Comparison of ENCODE assay signal across 13 mouse cellular contexts in the genomic region with DNA sequence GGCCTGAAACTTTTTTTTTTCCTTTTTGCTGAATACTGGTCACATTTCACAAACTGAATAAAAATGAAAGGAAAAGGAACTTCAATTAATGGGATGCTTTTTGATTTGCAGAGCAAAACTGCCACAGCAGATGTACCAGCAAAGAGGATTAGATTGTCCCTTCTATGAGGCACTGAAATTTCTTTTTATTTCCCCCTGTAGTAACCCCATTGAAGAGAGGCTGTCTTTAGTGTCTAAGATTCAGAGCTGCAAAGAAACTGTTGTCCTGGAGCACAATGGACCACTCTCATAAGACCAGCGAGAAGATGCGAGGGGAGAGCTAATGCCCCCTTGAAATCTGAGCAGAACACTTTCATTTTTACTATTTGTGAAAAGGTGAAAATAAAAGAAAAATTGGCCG.
A peak's percentile ranks its signal among the peaks of the same experiment; 100 is the strongest.
DNase-seq lines count a peak whose midpoint lies in the region; ATAC-seq and TF ChIP-seq lines count a peak whose summit lies in the region.
"Had no signal": no experiment of that assay in that cellular context is flagged by ENCODE, and none has a peak within 500 bp of the region (broad histone marks: within the 10 kb centered on the region; RNA-seq: fewer than 3 reads in every experiment).

No protein-coding gene starts in this region.

- H3K9ac ChIP-seq in CH12.LX (ENCODE audit: insufficient read depth, low read depth), result no peak overlapping the region
- H3K9ac ChIP-seq in forebrain, embryonic 16.5 days (replicated peaks; ENCODE audit: low read depth, low read length), result peak overlapping the region; percentile 50
- H3K9ac ChIP-seq in midbrain, embryonic 11.5 days (ENCODE audit: low read length), result peak overlapping the region; percentile 54; the same call in 1 of the 2 replicates
- H3K9ac ChIP-seq in kidney, embryonic 14.5 days (ENCODE audit: low read depth, low read length), result no peak overlapping the region
- H3K9ac ChIP-seq: limb, embryonic 12.5 days; lung, embryonic 15.5 days had no signal

- no peak for TF ChIP-seq POLR2A in CH12.LX (IDR thresholded peaks at IDR 0.05; ENCODE audit: low read depth, low read length)

- peak overlapping the region; percentile 87 for H3K4me2 ChIP-seq in CH12.LX (ENCODE audit: insufficient read depth, low read depth, poor library complexity, severe bottlenecking)
- peak overlapping the region; percentile 48 for H3K4me2 ChIP-seq in forebrain, embryonic 16.5 days (ENCODE audit: low read length)
- peak overlapping the region; percentile 42 for H3K4me2 ChIP-seq in midbrain, embryonic 11.5 days
- H3K4me2 ChIP-seq in kidney, embryonic 14.5 days (replicated peaks; ENCODE audit: low read depth, low read length), result no peak overlapping the region
- H3K4me2 ChIP-seq: limb, embryonic 12.5 days; lung, embryonic 15.5 days had no signal

- dilution Hi-C loops in CH12.LX (cut with MboI; ENCODE audit: extremely low pct_ligation_motif_present, extremely low pct_unique_long_range_greater_than_20kb, low sequenced_read_pairs), result no loop called here

- TF ChIP-seq RAD21 in CH12.LX (IDR thresholded peaks at IDR 0.05; ENCODE audit: low read depth, low read length), result no peak

- no peak overlapping the region for H3K27ac ChIP-seq in CH12.LX (ENCODE audit: insufficient read depth, low read depth)
- peak overlapping the region; percentile 77 for H3K27ac ChIP-seq in embryonic facial prominence, embryonic 10.5 days (replicated peaks)
- H3K27ac ChIP-seq in forebrain, embryonic 16.5 days (ENCODE audit: low read length), result peak overlapping the region; percentile 81
- H3K27ac ChIP-seq in midbrain, embryonic 11.5 days (ENCODE audit: low read depth, low read length), result peak overlapping the region; percentile 92
- H3K27ac ChIP-seq in kidney, embryonic 14.5 days (ENCODE audit: low read depth, low read length), result no peak overlapping the region
- H3K27ac ChIP-seq: limb, embryonic 12.5 days; lung, embryonic 15.5 days had no signal

- no peaks in the 10 kb centered on the region for H3K9me3 ChIP-seq in CH12.LX (replicated peaks; ENCODE audit: low read length)
- H3K9me3 ChIP-seq in embryonic facial prominence, embryonic 10.5 days, result no peaks in the 10 kb centered on the region
- no peaks in the 10 kb centered on the region for H3K9me3 ChIP-seq in forebrain, embryonic 16.5 days (ENCODE audit: control insufficient read depth, low read length)
- H3K9me3 ChIP-seq in midbrain, embryonic 11.5 days (ENCODE audit: control insufficient read depth, low read length), result no peaks in the 10 kb centered on the region
- no peaks in the 10 kb centered on the region for H3K9me3 ChIP-seq in kidney, embryonic 14.5 days (ENCODE audit: control insufficient read depth, low read length)
- H3K9me3 ChIP-seq: limb, embryonic 12.5 days; lung, embryonic 15.5 days had no signal

- in situ Hi-C loops in CH12.LX (cut with MboI; ENCODE audit: low pct_ligation_motif_present, low pct_unique_long_range_greater_than_20kb, low sequenced_read_pairs), result no loop called here

- no peak for TF ChIP-seq EP300 in CH12.LX (IDR thresholded peaks at IDR 0.05; ENCODE audit: low read length)

- H3K79me2 ChIP-seq in CH12.LX (replicated peaks; ENCODE audit: control insufficient read depth, extremely low read depth, insufficient read depth, poor library complexity, severe bottlenecking), result no peaks in the 10 kb centered on the region

- ATAC-seq in forebrain, embryonic 16.5 days, result peak; percentile 59
- ATAC-seq in midbrain, embryonic 11.5 days (ENCODE audit: low FRiP score), result peak; percentile 79
- no peak for ATAC-seq in kidney, embryonic 14.5 days (ENCODE audit: low FRiP score, low TSS enrichment)

- 35% methylated on average over 3 of the region's 3 CpGs for WGBS in embryonic facial prominence, embryonic 10.5 days
- 9% methylated on average over 3 of the region's 3 CpGs for WGBS in forebrain, embryonic 16.5 days
- 11% methylated on average over 3 of the region's 3 CpGs for WGBS in midbrain, embryonic 11.5 days
- 91% methylated on average over 3 of the region's 3 CpGs for WGBS in kidney, embryonic 14.5 days

- H3K36me3 ChIP-seq in CH12.LX (replicated peaks in 1 of 2; ENCODE audit: control insufficient read depth in 1 of 2, insufficient read depth in 1 of 2, low read length in 1 of 2), result no peaks in the 10 kb centered on the region
- no peaks in the 10 kb centered on the region for H3K36me3 ChIP-seq in embryonic facial prominence, embryonic 10.5 days (replicated peaks)
- H3K36me3 ChIP-seq in forebrain, embryonic 16.5 days (ENCODE audit: control insufficient read depth, insufficient read depth), result no peaks in the 10 kb centered on the region
- no peaks in the 10 kb centered on the region for H3K36me3 ChIP-seq in midbrain, embryonic 11.5 days (ENCODE audit: control insufficient read depth, insufficient read depth, low read length)
- no peaks in the 10 kb centered on the region for H3K36me3 ChIP-seq in kidney, embryonic 14.5 days (ENCODE audit: control insufficient read depth, insufficient read depth, low read length)
- H3K36me3 ChIP-seq: limb, embryonic 12.5 days; lung, embryonic 15.5 days had no signal

- H3K4me3 ChIP-seq in CH12.LX (replicated peaks in 1 of 3; ENCODE audit: low read depth in 2 of 3, low read length in 2 of 3, poor library complexity in 1 of 3), result no peak overlapping the region
- no peak overlapping the region for H3K4me3 ChIP-seq in embryonic facial prominence, embryonic 10.5 days
- H3K4me3 ChIP-seq in forebrain, embryonic 16.5 days (replicated peaks; ENCODE audit: low read length), result peak overlapping the region; percentile 17; the same call in 1 of the 2 replicates
- H3K4me3 ChIP-seq in midbrain, embryonic 11.5 days (ENCODE audit: low read depth, low read length), result no peak overlapping the region
- H3K4me3 ChIP-seq in kidney, embryonic 14.5 days (ENCODE audit: low read length), result no peak overlapping the region
- H3K4me3 ChIP-seq: limb, embryonic 12.5 days; lung, embryonic 15.5 days had no signal

- peaks cover 10 to 42% of the 10 kb centered on the region in 2 experiments for H3K4me1 ChIP-seq in CH12.LX (ENCODE audit: control insufficient read depth in 1 of 2, insufficient read depth in 2 of 2)
- peaks cover 11% of the 10 kb centered on the region for H3K4me1 ChIP-seq in embryonic facial prominence, embryonic 10.5 days
- peaks cover 22% of the 10 kb centered on the region for H3K4me1 ChIP-seq in forebrain, embryonic 16.5 days (replicated peaks; ENCODE audit: control insufficient read depth, insufficient read depth, low read length)
- H3K4me1 ChIP-seq in midbrain, embryonic 11.5 days (ENCODE audit: control insufficient read depth, insufficient read depth, low read length), result peaks cover 16% of the 10 kb centered on the region; the same call in 1 of the 2 replicates
- no peaks in the 10 kb centered on the region for H3K4me1 ChIP-seq in kidney, embryonic 14.5 days (ENCODE audit: control insufficient read depth, insufficient read depth, low read length)
- H3K4me1 ChIP-seq: limb, embryonic 12.5 days; lung, embryonic 15.5 days had no signal

- no peak for TF ChIP-seq CTCF in CH12.LX (conservative IDR thresholded peaks at IDR 0.05 in 1 of 2, IDR thresholded peaks at IDR 0.05 in 1 of 2; ENCODE audit: low read depth in 2 of 2, low read length in 2 of 2)

- intact Hi-C loops in heart, postnatal 25 days (cut with DNase I), result no loop called here

- H3K27me3 ChIP-seq in CH12.LX (replicated peaks), result no peaks in the 10 kb centered on the region
- no peaks in the 10 kb centered on the region for H3K27me3 ChIP-seq in embryonic facial prominence, embryonic 10.5 days (replicated peaks; ENCODE audit: low read depth, poor library complexity, severe bottlenecking)
- H3K27me3 ChIP-seq in forebrain, embryonic 16.5 days (replicated peaks; ENCODE audit: control insufficient read depth, insufficient read depth, low read length), result no peaks in the 10 kb centered on the region
- H3K27me3 ChIP-seq in midbrain, embryonic 11.5 days (ENCODE audit: control insufficient read depth, insufficient read depth, low read length), result no peaks in the 10 kb centered on the region
- no peaks in the 10 kb centered on the region for H3K27me3 ChIP-seq in kidney, embryonic 14.5 days (ENCODE audit: control insufficient read depth, insufficient read depth, low read length)
- H3K27me3 ChIP-seq: limb, embryonic 12.5 days; lung, embryonic 15.5 days had no signal

- no peak for DNase-seq in CH12.LX (ENCODE audit: extremely low read depth)
- DNase-seq in embryonic facial prominence, embryonic 10.5 days (ENCODE audit: low spot score), result no peak
- no peak for DNase-seq in midbrain, embryonic 11.5 days (ENCODE audit: low spot score, missing footprints)
- no peak for DNase-seq in thymus, postnatal 4 days
- no peak for DNase-seq in heart, postnatal 25 days (ENCODE audit: low spot score)
- no peak for DNase-seq in adrenal gland, adult 18-20 months (ENCODE audit: low spot score in 2 of 2)
- DNase-seq: adrenal gland, postnatal 14 days; gastrocnemius, postnatal 25 days; kidney, adult 2 months had no signal

TF ChIP-seq in CH12.LX, 34 proteins besides CTCF, POLR2A, EP300 and RAD21:
- TF ChIP-seq ZNF384 (IDR thresholded peaks at IDR 0.05; ENCODE audit: low read depth, low read length), result 0 out of 2 replicates have a peak, but pooled peaks have one; percentile 38
- TF ChIP-seq SIN3A (IDR thresholded peaks at IDR 0.05; ENCODE audit: low read length), result 0 out of 2 replicates have a peak, but pooled peaks have one; percentile 5
- no peak for TF ChIP-seq ZC3H11A (IDR thresholded peaks at IDR 0.05; ENCODE audit: low read depth, low read length)

Comparison
In these comparisons a context has a peak if more than half of its experiments do, and no peak if none do; other contexts are left out.
1. H3K27ac ChIP-seq: peak in embryonic facial prominence, embryonic 10.5 days (single experiment), forebrain, embryonic 16.5 days (single experiment) and midbrain, embryonic 11.5 days (single experiment); none in CH12.LX (single experiment) and kidney, embryonic 14.5 days (single experiment).
2. H3K9ac ChIP-seq: peak in forebrain, embryonic 16.5 days (single experiment) and midbrain, embryonic 11.5 days (single experiment); none in CH12.LX (single experiment) and kidney, embryonic 14.5 days (single experiment).